Mouse (Mus musculus) monocyte, adult 5-6 weeks (primary cell): Measurements from ENCODE around the gene Gnai2. TPM values are rescaled to one million over a fixed set of nuclear protein-coding genes. Genes with fewer than 3 reads are reported as not detected.
A peak's percentile ranks its signal among the peaks of the same experiment; 100 is the strongest.

Source experiments
- ATAC-seq: fragments of 153-309, 156-312 bp; replicated peaks from 2 replicates; pipeline ENCODE4 v1.8.0; 2017; ENCODE audit warnings: mild to moderate bottlenecking; ENCODE audit not compliant: low TSS enrichment, insufficient number of reproducible peaks, severe bottlenecking, poor library complexity, low FRiP score
- total RNA-seq: library from RNA; stranded (forward); fragments of 200-1000, 200-491, 200-594 nt; gene quantifications from 3 replicates; pipeline ENCODE4 v1.2.3, GENCODE M21; 2017

Gnai2 gene
- total RNA-seq, 1 experiment from 2014 or later, result 705 TPM

DNA sequence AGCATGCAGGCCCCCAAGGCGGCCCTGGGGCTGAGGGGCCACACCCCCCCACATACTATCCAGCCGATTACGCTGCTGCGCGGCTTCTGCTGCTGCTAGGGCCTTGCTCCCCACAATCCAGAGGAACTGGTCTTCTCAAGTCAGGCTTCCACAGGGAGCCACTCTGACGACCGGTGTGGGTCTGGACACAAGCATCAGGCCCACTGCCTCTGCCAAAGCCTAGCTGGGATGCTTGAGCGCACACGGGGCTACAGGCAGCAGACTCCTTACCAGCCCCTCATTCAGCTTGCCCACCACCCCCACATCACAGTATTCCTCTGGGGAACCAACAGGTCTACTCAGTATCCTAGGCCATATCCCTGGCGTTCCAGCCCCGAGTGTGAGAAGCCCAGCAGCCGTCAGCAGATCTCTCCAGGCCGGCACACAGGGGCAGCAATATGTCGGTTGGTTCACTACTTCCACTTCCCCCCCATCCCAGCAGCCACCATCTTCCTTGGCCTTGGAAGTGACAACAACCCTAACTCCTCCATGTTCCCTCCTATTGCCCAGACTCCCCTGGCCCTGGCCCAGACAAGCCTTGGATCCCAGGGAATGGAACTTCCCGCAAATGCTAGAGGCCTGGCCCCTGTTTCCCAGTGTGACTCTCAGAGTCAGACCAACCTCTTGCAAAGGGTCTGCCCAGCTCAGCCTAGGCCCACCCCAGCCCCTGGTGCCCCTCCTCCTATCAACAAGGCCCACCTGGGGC is 1.3 kb downstream of the Gnai2 start:
- ATAC-seq, result no peak

DNA sequence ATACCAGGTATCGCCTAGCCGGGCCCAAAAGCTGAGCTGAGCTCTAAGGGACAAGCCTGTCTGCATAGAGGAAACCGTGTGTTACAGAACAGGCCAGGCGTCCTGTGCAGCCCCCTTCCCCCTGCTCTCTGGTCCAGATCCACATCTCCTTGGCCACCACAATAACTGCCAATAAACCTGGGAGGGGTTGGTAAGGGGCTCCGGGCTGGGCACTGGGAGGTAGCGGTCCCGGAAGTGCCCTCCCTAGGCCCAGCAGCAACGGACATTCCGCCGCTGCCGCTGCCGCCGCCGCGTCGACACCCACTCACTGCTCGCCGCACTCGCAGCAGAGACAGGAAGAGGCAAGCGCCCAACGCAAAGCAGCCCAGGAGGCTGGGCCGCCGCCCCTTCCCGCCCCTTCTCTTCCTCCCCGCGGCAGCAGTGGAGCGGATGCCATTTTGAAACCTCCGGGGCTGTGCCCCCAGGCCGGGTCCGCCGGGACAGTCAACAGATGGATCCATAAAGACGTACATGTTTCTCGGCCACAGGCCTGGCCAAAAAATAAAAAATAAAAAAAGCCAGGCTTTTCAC is 2.0 kb downstream of the Gnai2 start:
- peak; percentile 51 for ATAC-seq

DNA sequence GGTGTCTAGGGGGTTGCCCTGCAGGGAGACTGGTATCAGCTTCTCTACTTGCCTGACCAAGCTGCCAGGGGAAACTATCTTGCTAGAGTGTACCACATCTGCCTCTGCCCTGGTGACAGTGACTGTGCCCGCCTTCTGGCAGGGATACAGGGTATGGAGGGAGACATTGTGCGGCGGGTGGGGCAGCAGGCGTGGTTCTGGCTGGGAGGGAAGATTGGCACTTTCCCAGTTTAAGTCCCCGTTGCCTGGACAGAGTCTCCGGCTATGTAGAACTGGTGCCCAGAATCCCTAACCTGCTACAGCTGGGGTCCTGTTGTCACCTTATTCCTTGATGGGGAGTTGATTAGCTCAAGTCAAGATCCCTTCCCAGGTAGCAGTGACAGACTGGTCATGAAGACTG is 2.7 kb downstream of the Gnai2 start:
- ATAC-seq, result no peak

DNA sequence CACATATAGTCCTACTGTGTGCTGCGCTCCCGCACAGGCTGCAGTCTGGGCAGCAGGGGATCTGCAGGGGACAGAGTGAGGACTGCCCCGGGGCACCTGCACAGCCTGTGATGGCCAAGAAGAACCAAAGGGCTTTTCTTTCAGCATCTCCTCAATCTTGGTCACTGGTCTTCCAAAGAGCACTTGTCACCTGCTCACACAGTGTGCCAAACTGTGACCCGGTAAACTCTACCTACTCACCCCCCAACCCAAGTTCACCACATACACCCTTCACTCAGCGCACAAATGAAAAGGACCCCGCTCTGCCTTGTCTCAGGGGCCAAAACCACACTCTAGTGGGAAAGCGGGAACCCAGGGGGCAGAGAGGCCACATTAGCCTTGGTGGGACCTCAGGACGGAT is 3.3 kb downstream of the Gnai2 start:
- no peak for ATAC-seq

DNA sequence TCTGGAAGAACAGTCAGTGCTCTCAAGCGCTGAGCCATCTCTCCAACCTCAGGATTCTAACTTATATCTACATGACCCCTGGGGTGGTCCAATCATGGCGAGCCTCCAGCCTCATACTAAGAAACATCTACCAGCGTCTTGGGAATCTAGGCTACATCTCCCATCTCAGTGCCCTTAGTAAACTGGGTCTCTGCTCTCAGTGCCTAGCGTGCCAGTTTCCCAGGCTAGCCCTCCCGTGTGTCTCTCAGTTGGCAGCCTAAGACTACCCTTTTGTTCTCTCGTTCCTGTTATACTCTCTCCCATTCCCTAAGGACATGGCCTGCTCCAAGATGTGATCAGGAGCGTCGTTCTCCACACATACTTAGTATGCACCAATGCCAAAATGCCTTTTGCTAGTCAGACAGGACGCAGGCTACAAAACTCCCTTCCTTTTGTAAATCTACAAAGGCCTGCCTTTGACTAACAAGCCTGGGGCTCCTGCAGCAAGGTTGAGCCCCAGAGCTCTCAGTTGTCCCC is 3.8 kb downstream of the Gnai2 start:
- no peak for ATAC-seq

DNA sequence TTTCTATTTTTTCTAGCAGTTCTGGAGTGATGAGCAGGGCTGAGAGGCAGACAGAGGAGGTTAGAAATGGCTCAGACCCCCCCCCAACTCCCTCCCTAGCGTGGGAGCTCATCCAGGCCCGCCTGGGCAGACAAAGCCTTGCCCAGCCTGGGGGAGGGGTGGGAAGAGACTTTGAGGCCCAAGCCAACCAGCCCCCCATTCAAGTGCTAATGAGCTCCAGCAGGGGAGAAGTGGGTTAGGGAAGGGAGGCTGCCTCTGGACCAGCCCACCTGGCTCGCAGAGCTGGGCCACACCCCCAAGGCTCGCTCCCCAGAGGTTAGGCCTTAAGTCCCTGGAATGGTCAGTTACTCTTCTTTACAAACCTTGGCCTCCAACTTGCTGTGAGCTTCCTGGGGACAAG is 4.6 kb downstream of the Gnai2 start:
- ATAC-seq, result no peak

DNA sequence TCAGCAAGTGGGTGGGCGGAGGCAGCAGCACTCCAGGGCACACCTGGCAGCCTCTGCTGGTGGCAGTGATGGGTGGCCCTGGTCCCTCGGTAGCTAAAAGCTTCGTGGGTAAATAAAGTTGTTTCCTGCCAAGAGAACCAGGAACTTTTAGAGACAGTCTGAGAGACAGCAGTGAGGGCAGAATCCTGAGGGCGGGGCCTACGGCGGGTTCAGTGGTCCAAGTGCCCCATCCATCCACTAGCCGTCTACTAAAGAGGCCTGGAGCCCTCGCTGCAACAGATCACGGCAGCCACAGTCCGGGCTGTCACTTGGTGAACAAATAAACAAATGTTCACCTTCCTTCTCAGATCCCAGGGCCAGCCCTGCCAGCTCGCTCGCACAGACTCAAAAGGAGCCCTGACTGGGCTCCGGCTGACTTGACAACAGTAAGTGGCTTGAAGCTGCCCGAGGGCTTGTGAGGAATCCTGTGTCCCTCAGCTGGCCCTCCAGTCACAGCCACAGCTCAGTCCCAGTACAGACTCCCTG is 5.2 kb downstream of the Gnai2 start:
- ATAC-seq, result no peak

DNA sequence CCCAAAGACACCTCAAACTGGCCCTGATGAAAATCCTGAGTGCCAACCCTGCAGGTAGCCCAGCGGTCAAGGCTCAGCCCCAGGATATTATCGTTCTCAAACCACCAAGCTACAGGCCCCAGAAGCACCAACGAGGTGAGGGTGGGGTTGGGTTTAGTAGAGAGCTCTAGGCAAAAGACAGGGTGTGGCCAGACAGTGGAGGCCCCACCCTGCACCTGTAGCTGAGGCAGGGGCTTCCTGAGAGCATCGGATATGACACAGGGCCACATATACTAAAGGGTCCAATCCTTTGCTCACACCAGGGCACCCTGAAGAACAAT is 5.8 kb downstream of the Gnai2 start:
- ATAC-seq, result no peak

DNA sequence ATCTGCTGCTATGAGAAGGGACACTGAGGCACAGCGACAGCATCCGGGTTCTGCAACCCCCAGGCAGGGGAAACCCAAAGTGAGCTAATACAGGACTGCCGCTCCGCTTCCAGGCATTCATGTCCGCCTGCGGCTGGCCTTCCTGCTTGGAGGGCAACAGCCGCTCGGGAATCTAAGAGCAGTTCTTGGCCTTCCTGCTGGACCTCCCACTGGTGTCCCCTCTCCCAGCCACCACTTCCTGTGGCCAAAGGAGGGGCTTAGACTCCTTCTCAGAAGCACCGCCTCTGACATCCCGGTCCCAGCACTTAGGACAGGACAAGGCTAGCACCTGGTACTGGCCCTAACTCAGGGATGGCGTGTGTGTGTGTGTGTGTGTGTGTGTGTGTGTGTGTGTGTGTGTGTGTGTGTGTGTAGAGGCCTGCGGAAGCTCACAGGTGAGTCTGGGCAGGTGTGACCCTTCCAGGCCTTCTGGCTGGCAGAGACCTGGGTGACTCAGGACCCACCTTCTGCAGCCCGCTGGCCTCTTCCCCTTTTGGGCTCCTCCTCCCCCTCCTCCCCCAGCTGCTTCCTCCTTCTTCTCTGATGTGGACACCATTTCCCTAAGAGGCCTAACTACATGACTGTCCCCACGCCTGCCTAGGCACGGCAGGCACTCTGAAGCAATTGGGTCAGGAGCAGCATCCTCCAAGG is 6.3 kb downstream of the Gnai2 start:
- peak; percentile 73 for ATAC-seq

DNA sequence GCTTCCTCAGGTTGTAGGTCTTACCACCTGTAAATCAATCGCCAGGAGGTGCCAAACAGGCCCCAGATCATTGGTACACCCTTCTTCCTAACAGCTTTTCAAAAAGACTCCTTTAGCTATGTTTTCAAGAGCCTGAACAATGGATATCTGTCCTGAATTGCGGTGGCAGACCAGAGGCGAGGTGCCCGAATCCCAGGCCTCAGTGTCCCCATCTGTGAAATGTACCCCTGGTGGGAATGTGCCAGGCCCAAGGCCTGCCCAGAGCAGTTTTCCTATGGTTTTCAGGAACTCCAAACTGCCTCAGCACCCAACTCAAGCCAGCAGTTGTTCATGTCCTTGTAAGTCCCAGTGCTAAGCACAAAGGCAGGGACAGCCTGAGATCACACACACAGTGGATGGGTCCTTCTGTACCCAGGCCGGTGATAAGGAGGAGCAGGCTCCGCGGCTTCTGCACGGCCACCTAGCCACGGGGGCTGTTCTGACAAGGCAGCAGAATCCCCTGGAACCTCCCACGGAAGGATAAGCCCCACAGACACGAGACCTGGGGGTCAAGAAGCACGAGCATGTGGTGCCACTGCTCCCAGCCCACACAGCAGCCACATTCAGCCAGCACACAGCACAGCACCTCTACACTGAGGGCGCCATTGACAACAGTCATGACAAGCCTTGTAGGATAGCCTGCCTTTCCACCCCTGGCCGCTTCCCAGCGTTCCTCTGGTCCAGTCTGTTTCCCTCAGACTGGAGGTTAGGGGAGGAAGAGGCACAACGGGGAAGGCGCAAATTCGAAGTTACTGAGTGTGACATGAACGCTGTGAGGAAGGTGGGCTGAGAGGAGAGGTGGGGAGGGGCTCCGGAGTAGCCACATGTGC is 7.5 kb downstream of the Gnai2 start:
- ATAC-seq, result no peak

DNA sequence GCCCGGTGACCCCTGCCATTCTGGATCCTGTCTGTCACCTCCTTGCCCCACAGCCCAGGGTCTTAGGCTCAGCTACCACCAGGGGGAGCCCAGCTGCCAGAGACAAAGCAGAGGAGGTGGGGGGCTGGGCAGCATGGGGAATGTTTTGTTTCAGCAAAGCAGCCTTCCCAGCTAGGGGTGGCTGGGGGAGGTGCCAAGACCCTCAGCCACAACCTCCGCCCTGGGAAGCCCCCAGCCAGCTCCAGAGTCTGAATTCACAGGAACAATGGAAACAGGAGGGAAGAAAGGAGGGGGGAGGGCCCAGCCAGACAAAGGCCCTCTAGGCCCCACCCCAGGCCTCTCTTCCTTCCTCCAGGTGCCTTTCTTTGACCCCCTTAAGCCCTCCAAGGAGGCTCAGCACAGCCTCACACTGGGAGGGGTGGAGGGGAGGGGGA is 8.3 kb downstream of the Gnai2 start:
- 0 out of 2 replicates have a peak, but pooled peaks have one; percentile 18 for ATAC-seq

DNA sequence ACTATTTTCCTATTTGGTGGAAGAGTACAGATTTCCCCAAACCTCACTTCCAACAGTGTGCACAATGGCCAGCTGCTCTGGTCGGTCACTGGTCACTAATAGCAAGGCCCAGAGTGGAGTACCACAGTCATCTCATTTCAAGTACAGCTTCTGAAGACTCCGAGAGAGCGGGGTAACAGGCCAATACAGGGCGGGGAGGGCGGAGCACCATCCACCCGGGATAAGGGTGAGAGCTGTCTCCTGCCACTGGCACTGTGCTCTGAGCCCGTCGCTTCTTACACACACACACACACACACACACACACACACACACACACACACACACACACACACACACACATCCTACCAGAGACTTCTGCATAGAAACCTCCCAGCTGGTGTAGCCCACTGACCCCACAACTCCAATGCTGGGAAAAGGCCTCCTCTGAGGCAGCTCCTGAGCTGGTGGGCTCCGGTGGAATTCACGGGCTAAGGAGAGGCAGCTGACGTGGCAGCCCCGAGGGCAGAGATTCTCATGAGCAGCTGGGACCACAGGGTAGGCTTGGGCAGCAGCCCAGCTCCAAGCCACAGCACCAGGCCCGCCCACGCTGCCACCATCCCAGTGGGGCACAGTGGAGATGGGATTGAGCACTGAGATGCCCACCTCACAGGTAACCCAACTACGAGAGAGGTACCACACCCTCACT is 8.9 kb downstream of the Gnai2 start:
- ATAC-seq, result no peak

DNA sequence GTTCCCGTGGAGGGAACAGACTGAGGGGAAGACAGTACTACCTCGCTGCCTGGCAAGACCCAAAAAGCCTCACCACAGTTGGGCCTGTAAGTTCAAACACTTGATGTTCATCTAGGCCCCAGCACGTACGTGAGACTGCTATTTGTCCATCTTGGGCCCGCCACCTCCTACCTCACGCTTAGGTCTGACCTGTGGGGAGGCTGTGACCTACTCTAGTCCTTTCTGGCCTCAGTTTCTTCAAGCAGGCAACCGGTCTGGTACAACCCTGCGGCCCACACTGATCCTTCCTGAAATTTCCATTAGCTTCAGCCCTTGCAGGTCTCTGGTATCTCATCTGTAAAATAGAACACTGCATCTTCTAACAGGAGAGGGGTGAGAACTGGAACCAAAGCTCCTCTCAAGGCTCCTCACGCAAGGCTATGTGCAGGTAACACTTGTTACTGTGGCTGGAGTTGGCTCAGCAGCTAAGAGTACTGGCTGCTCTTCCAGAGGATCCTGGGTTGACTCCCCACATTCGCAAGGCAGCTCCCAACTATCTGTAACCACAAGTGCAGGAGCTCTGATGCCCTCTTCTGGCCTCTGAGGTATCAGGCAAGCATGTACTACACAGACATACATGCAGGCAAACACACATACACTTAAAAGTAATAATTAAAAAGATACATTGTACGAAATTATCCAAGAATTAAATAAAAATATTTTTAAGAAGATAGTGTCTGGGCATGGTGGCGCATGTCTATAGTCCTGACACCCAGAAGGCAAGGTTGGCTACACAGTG is 9.6 kb downstream of the Gnai2 start:
- ATAC-seq, result no peak

DNA sequence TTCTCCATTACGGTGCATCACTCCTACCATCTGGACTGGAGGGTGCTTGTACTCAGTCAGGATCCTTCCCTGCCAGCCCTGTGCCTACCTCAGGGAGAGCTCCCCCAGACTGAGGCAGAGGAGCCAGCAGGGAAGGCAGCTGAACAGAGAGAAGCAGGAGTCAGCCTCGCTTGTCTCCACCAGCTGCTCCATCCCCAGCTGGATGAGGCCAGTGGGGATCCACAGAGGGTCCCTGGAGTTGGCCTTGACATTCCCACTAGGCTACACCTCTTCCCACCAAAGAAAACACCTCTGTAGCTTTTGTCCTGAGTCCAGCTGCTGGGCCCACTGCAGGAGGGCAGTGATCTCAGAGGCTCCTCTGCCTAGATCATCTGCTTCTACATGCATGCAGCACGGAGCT is 10.2 kb downstream of the Gnai2 start:
- ATAC-seq, result no peak

DNA sequence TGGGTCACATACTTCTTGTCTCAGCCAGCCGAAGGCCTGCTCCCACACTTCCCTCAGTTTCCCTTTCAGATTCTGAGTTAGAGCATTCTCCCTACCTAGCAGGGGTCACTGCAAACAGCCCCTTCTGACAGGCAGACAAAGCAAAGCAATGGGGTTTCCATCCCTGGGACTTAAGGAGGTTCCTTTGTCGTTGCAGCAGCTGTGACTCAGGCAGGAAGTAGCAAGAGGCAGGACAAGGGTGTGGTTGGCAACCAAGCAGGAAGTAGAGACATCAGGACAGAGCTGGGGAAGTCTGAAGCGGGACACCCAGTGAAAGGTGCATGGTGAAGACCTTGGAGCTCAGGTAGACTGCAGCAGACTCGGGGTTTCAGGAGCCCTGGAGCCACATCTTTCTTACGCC is 10.6 kb downstream of the Gnai2 start:
- ATAC-seq, result peak; percentile 72

DNA sequence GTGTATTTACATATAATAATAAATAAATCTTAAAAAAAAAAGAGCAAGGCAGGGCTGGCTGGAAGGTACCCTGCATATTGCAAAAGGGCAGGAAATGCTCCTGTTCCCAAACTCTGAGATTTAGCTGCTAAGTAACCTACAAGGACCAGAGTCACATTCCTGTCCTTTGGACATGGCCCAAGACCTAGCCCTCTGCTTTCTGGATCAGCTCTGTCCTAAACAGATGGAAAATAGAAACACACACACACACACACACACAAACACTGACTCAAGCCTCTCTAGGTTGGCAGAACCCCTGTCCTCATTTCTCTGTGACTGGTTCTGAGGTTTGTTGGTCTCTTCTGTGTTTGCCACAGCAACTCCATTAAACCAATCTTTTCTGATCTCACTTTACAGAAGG is 14.2 kb downstream of the Gnai2 start:
- ATAC-seq, result no peak

DNA sequence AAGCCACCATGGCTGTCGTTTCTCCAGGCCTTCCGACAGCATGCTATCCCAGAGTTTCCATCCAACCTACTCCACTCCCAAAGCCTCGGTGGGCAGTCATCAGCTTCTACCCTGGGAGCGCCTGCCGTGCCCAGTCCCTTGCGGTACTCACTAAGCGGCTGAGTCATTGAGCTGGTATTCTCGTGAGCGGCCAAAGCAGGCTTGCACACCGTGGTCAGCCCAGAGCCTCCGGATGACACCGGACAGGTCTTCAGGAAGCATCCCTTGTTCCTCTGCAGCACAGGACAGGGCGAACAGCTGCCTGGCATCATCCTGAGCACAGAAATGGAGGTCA is 15.7 kb downstream of the Gnai2 start:
- no peak for ATAC-seq
